Mouse (Mus musculus) gastrocnemius, postnatal 4 days (tissue): ENCODE data around the gene F11. TPM values are rescaled to one million over a fixed set of nuclear protein-coding genes. Genes with fewer than 3 reads are reported as not detected.

Source experiments
- DNase-seq, 2 experiments: peaks; one replicate each; pipeline ENCODE4 v3.0.0; 2021 to 2022; ENCODE audit warnings: low spot score in 2 of 2, mixed read lengths in 2 of 2
- long read RNA-seq, 2 experiments: library from polyadenylated mRNA; stranded (forward); transcript quantifications; one replicate each; pipeline ENCODE4 v2.0.0; 2021
- total RNA-seq, 2 experiments: library from RNA; stranded (reverse); gene quantifications; 2 replicates each; pipeline ENCODE4 v1.2.3; 2021

The F11 gene
- under 1 TPM in 1 of 2 experiments, not detected in 1; 0.34 TPM for total RNA-seq
- long read RNA-seq, experiment 1: 0 reads
- long read RNA-seq, experiment 2: 0 reads

DNA sequence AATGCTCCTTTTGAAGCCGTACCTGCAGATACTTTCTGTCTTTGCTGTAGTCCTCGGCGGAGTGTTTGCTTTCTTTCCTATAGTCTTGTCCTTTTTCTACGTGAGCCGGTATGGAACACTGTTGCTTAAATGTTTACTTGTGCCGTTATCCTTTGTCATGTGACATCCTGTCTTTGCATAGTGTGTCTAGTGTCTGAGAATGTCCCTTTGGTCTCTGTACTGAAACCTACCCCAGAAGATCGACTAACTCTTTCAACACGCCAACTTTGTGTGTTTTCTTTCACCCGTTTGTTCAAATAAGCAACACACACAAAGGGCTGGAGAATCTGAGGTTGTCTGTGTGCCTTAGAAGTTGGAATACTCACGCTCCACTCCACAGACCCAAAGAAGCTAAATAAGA lies at the start of gene F11:
Gene F11 (minus strand): TSS at position 112 of the 400 bp plus-strand sequence.
- no peak for DNase-seq

GRCm38 (mm10) chr8:45310967-45311366 lies 49.1 kb upstream of the F11 start:
- DNase-seq: no peak

GRCm38 (mm10) chr8:45308366-45308765 lies 46.5 kb upstream of the F11 start, which contains the start of gene Gm45753:
Gene Gm45753 (minus strand): TSS chr8:45308466.
- no peak for DNase-seq

GRCm38 (mm10) chr8:45305479-45305878 lies 43.6 kb upstream of the F11 start:
- DNase-seq: no peak

DNA sequence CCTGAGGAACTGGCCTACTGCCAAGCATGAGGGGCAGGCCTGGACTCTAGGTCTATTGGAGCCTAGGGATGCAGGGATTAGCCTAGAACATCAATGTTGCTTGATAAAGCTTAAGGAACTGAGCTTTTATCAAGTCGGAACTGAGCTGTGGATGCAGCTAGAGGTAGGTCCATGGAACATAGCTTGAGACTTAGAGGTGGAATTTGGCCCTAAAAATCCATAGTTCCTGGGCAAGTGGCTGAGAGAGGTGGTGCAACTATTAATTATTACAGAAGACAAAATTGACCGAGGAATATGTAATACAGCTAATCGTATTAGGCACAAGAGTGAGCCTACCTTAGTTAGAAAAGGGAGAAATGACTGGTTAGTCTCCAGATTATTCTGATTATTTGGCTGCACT lies 42.5 kb upstream of the F11 start:
- DNase-seq: no peak

DNA sequence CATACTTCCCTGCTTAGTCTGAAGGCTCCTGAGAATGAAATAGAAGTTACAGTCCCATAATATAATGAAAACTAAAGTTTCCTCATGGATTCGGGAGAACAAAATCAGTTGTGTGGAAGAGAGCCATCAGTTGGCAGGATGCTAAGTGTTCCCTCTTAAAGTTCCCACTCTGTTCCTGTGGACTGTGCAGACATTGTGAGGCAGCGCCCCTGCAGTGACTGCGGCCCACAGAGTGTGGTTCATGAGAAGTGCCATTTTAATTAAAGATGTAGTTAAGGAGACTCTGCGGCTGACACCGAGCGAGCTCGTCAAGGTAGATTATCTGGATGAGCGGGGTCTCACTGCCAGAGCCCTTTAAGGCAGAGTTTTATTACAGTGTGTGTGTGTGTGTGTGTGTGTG lies 40.6 kb upstream of the F11 start:
- no peak for DNase-seq

- no peak for DNase-seq
Observed at GRCm38 (mm10) chr8:45295276-45295675, 33.4 kb upstream of the F11 start.

DNA sequence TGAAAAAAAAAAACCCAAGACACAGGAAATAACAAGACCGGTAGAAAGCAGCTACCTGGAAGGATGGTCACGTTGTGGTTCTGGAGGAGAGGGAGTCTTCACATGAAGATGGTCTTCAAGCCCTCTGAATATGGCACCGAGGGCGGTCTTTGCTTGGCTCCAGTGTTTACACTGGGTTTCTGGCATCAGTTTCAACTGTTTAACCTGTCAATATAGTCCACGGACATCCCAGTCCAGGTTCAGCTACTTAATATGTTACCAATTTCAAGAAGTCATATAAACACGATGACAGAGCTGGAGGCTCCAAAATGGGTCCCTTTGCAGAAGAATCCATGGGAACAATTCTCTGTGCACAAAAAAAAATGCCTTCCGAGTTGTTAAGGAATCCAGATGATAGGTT lies 32.9 kb upstream of the F11 start, which contains the start of gene Klkb1:
Gene Klkb1 (minus strand): TSS at position 173 of the 400 bp plus-strand sequence.
- DNase-seq: no peak

- no peak for DNase-seq
Observed at GRCm38 (mm10) chr8:45291790-45292189, 30.0 kb upstream of the F11 start.

- DNase-seq: no peak
Observed at GRCm38 (mm10) chr8:45281630-45282029, 19.8 kb upstream of the F11 start.

GRCm38 (mm10) chr8:45277453-45277852 lies 15.6 kb upstream of the F11 start:
- no peak for DNase-seq

- no peak for DNase-seq
Observed at GRCm38 (mm10) chr8:45274317-45274716, 12.5 kb upstream of the F11 start.

DNA sequence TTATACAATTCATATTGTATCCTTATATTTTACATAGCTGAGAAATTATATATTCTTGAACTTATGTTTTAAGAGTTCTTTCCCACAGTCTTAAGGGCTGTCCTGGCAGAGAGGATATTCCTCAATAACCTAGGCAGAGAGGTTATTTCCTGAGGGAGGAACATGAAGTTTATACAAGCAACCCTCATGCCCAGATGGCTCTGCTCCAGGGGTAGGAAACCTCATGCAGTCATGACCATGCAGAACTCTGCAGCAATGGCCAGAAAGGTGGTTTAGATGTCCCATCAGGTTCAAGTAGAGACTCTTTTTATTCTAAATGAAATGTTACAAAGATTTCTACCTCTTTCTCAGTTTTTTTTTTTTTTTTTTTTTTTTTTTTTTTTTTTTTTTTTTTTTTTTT lies 7.2 kb upstream of the F11 start:
- DNase-seq: no peak

- DNase-seq: no peak
Observed at GRCm38 (mm10) chr8:45268485-45268884, 6.7 kb upstream of the F11 start.

GRCm38 (mm10) chr8:45267611-45268391 lies 6.0 kb upstream of the F11 start:
- no peak for DNase-seq

- DNase-seq: no peak
Observed at GRCm38 (mm10) chr8:45266993-45267392, 5.2 kb upstream of the F11 start.

GRCm38 (mm10) chr8:45264918-45265317 lies 3.1 kb upstream of the F11 start:
- DNase-seq: no peak

- no peak for DNase-seq
Observed at GRCm38 (mm10) chr8:45262851-45263250, 1.0 kb upstream of the F11 start.

DNA sequence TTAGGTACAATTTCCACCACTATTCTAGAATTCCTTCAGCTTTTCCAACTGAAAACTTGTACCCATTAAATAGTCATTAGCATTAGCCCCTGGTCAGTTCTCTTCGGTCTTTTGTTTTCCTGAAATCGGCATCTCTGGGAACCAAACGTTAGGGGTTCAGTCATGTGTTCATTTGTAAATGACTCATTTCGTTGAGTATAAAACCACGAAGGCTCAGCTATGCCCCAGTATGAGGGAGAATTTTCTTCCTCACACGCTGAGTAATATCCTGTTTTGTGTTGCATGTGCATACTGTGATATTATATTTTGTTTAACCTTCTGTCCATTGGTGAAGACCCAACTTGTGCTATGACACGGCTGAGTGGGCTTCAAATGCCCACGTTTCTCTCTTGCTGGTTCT lies 3.4 kb downstream of the F11 start:
- DNase-seq: no peak

- DNase-seq: no peak
Observed at GRCm38 (mm10) chr8:45255040-45255439, 6.8 kb downstream of the F11 start.

- DNase-seq: no peak
Observed at GRCm38 (mm10) chr8:45254194-45254842, 7.5 kb downstream of the F11 start.

DNA sequence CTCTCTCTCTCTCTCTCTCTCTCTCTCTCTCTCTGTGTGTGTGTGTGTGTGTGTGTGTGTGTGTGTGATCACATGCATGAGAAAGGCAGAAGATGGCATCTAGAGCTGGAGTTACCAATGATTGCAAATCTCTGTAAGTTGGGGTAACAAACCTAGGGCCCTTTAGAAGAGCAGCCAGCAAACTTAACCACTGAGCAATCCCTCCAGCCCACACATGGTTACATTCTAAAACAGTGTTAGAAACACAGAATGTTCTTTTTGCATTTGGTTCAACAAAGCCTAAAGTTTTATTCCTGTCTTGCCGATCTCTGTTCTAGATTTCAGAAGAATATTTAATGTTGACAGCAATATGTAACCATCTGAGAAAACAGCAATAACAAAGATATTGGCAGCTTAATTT lies 8.2 kb downstream of the F11 start:
- DNase-seq: no peak

GRCm38 (mm10) chr8:45253111-45253510 lies 8.7 kb downstream of the F11 start:
- DNase-seq: no peak
